Mouse (Mus musculus): ENCODE measurements around the gene Slc30a2.

GRCm38 (mm10) chr4:134343071-134344031 lies at the start of gene Slc30a2:
- TF ChIP-seq FLI1 (IDR thresholded peaks at IDR 0.05; ENCODE audit: low read length) (no peak), GATA1 (IDR thresholded peaks at IDR 0.05; ENCODE audit: borderline replicate concordance, low read length) (no peak)
